Mouse (Mus musculus): ENCODE results near the gene Orm1. TPM values are rescaled to one million over a fixed set of nuclear protein-coding genes. Genes with fewer than 3 reads are reported as not detected.

Orm1 gene
- total RNA-seq, 2 experiments from 2014 or later: 0.84 to 3.7 TPM

Other genes with a start within 250 kb of the Orm1 start
- not detected for gene Ambp, start 189.8 kb upstream of the Orm1 start, total RNA-seq (2021)
- not detected for gene Kif12, start 172.4 kb upstream of the Orm1 start, total RNA-seq (2021)
- 1 to 10 TPM; 1.1 to 1.6 TPM for gene Col27a1, start 130.6 kb upstream of the Orm1 start, total RNA-seq (2021)
- 1 to 10 TPM; 2.2 to 3.1 TPM for gene Orm3, start 11.6 kb downstream of the Orm1 start, total RNA-seq (2021)
- under 1 TPM in 1 of 2 experiments, not detected in 1; 0.82 TPM for gene Orm2, start 17.9 kb downstream of the Orm1 start, total RNA-seq (2021)
- gene Akna, start 58.8 kb downstream of the Orm1 start, total RNA-seq (2021): 1 to 10 TPM; 3.5 to 7.3 TPM
- 10 to 100 TPM; 15.2 to 23.6 TPM for gene Whrn, start 151.4 kb downstream of the Orm1 start, total RNA-seq (2021)
- 100 to 1,000 TPM; 143 to 157 TPM for gene Atp6v1g1, start 200.2 kb downstream of the Orm1 start, total RNA-seq (2021)
- 10 to 100 TPM; 13.8 to 14.5 TPM for gene Tmem268, start 214.2 kb downstream of the Orm1 start, total RNA-seq (2021)